Comparison of ENCODE assay signal across 13 mouse cellular contexts in the genomic region with DNA sequence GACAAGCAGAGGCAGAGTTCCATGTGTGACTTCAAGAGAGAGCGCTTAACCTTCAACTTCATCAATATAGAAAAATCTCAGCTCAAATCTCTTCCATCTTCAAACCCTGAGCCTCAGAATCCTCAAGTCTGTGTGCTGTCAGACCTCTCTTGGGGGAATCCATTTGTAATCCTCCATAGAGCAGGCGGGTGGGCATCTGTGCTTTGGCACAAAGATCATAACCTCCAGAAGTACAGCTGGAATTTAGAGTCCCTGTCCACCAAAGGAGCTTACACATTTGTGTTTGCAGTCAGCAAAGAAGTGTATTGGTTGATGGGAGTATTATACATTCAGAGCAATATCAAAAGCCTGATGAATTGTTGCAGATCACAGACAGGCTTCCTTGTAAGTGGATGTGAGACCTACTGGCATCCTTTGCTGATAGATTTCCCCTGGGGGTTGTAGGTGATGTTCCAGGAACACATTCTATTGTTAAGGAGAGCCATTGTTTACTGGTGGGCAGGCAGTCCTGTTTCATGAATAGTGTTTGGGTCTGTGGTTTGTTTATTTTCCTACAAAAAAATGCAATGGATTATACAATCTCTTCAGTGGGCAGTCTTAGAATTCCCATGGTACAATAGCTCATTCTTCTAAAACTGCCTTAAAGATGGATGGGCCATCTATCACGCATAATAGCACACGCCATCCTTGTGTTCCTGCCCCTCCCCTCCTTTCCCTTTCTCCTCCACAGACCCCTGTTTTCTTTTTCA. TPM values are rescaled to one million over a fixed set of nuclear protein-coding genes. Genes with fewer than 3 reads are reported as not detected.
DNase-seq lines count a peak whose midpoint lies in the region; ATAC-seq and TF ChIP-seq lines count a peak whose summit lies in the region.
"Had no signal": no experiment of that assay in that cellular context is flagged by ENCODE, and none has a peak within 500 bp of the region (broad histone marks: within the 10 kb centered on the region; RNA-seq: fewer than 3 reads in every experiment).

No protein-coding gene starts in this region.

- H3K9me3 ChIP-seq in intestine, embryonic 14.5 days (ENCODE audit: control insufficient read depth, low read length): no peaks in the 10 kb centered on the region
- H3K9me3 ChIP-seq in intestine, embryonic 16.5 days (ENCODE audit: control insufficient read depth, low read length): no peaks in the 10 kb centered on the region
- H3K9me3 ChIP-seq in forebrain, embryonic 16.5 days (ENCODE audit: control insufficient read depth, low read length): no peaks in the 10 kb centered on the region
- H3K9me3 ChIP-seq in midbrain, embryonic 14.5 days (ENCODE audit: control insufficient read depth, low read length): no peaks in the 10 kb centered on the region
- H3K9me3 ChIP-seq: embryonic facial prominence, embryonic 15.5 days; limb, embryonic 12.5 days had no signal

- no peaks in the 10 kb centered on the region for H3K27me3 ChIP-seq in intestine, embryonic 14.5 days (replicated peaks; ENCODE audit: control insufficient read depth, insufficient read depth, low read length)
- no peaks in the 10 kb centered on the region for H3K27me3 ChIP-seq in intestine, embryonic 16.5 days (replicated peaks; ENCODE audit: control insufficient read depth, insufficient read depth, low read length)
- H3K27me3 ChIP-seq in Patski: no peaks in the 10 kb centered on the region
- no peaks in the 10 kb centered on the region for H3K27me3 ChIP-seq in forebrain, embryonic 16.5 days (replicated peaks; ENCODE audit: control insufficient read depth, insufficient read depth, low read length)
- H3K27me3 ChIP-seq in midbrain, embryonic 14.5 days (ENCODE audit: control insufficient read depth, insufficient read depth, low read length): no peaks in the 10 kb centered on the region
- H3K27me3 ChIP-seq: embryonic facial prominence, embryonic 15.5 days; limb, embryonic 12.5 days had no signal

- POLR2A ChIA-PET in Patski (lab: Charles Lee): no interaction called here

- H3K27ac ChIP-seq in intestine, embryonic 14.5 days (ENCODE audit: low read depth): no peak overlapping the region
- H3K27ac ChIP-seq in intestine, embryonic 16.5 days (ENCODE audit: low read length): no peak overlapping the region
- H3K27ac ChIP-seq in forebrain, embryonic 16.5 days (ENCODE audit: low read length): no peak overlapping the region
- peak overlapping the region; percentile 83 for H3K27ac ChIP-seq in midbrain, embryonic 14.5 days (replicated peaks; ENCODE audit: low read depth, low read length)
- H3K27ac ChIP-seq: embryonic facial prominence, embryonic 15.5 days; limb, embryonic 12.5 days had no signal

- no peaks in the 10 kb centered on the region for H3K36me3 ChIP-seq in intestine, embryonic 14.5 days (ENCODE audit: control insufficient read depth, insufficient read depth, low read length)
- no peaks in the 10 kb centered on the region for H3K36me3 ChIP-seq in intestine, embryonic 16.5 days (ENCODE audit: control insufficient read depth, insufficient read depth, low read length)
- no peaks in the 10 kb centered on the region for H3K36me3 ChIP-seq in forebrain, embryonic 16.5 days (ENCODE audit: control insufficient read depth, insufficient read depth)
- no peaks in the 10 kb centered on the region for H3K36me3 ChIP-seq in midbrain, embryonic 14.5 days (ENCODE audit: control insufficient read depth, insufficient read depth, low read length)
- H3K36me3 ChIP-seq: embryonic facial prominence, embryonic 15.5 days; limb, embryonic 12.5 days had no signal

- in situ Hi-C loops in Patski (cut with MboI; ENCODE audit: low pct_unique_long_range_greater_than_20kb): no loop called here

- TF ChIP-seq CTCF in Patski (IDR thresholded peaks at IDR 0.05): no peak

- H3K4me3 ChIP-seq in intestine, embryonic 14.5 days (ENCODE audit: low read depth, low read length): no peak overlapping the region
- H3K4me3 ChIP-seq in intestine, embryonic 16.5 days (ENCODE audit: low read length): no peak overlapping the region
- no peak overlapping the region for H3K4me3 ChIP-seq in forebrain, embryonic 16.5 days (replicated peaks; ENCODE audit: low read length)
- H3K4me3 ChIP-seq in midbrain, embryonic 14.5 days (replicated peaks; ENCODE audit: low read depth, low read length): no peak overlapping the region
- H3K4me3 ChIP-seq: embryonic facial prominence, embryonic 15.5 days; gastrocnemius, adult 2 months; limb, embryonic 12.5 days had no signal

- H3K4me1 ChIP-seq in intestine, embryonic 14.5 days (replicated peaks; ENCODE audit: control insufficient read depth, insufficient read depth, low read length): no peaks in the 10 kb centered on the region
- 0 out of 2 replicates have a peak, but pooled peaks cover 3% of the 10 kb centered on the region for H3K4me1 ChIP-seq in intestine, embryonic 16.5 days (ENCODE audit: control insufficient read depth, insufficient read depth, low read length)
- H3K4me1 ChIP-seq in forebrain, embryonic 16.5 days (replicated peaks; ENCODE audit: control insufficient read depth, insufficient read depth, low read length): peaks cover 14% of the 10 kb centered on the region
- H3K4me1 ChIP-seq in midbrain, embryonic 14.5 days (ENCODE audit: control insufficient read depth, insufficient read depth, low read length): peaks cover 16% of the 10 kb centered on the region

- H3K4me2 ChIP-seq in intestine, embryonic 14.5 days (ENCODE audit: low read length): no peak overlapping the region
- no peak overlapping the region for H3K4me2 ChIP-seq in intestine, embryonic 16.5 days (ENCODE audit: low read depth, low read length)
- H3K4me2 ChIP-seq in forebrain, embryonic 16.5 days (ENCODE audit: low read length): no peak overlapping the region
- peak overlapping the region; percentile 30 for H3K4me2 ChIP-seq in midbrain, embryonic 14.5 days (ENCODE audit: low read length)
- H3K4me2 ChIP-seq: embryonic facial prominence, embryonic 15.5 days; limb, embryonic 12.5 days had no signal

- WGBS in intestine, embryonic 14.5 days: 73% methylated on average over 4 of the region's 4 CpGs
- 77% methylated on average over 4 of the region's 4 CpGs for WGBS in intestine, embryonic 16.5 days
- 45% methylated on average over 4 of the region's 4 CpGs for WGBS in forebrain, embryonic 16.5 days
- WGBS in midbrain, embryonic 14.5 days: 17% methylated on average over 4 of the region's 4 CpGs

- H3K9ac ChIP-seq in intestine, embryonic 14.5 days (ENCODE audit: low read length): no peak overlapping the region
- no peak overlapping the region for H3K9ac ChIP-seq in intestine, embryonic 16.5 days (ENCODE audit: low read depth, low read length)
- H3K9ac ChIP-seq in forebrain, embryonic 16.5 days (replicated peaks; ENCODE audit: low read depth, low read length): no peak overlapping the region
- H3K9ac ChIP-seq in midbrain, embryonic 14.5 days (replicated peaks; ENCODE audit: low read length): no peak overlapping the region
- H3K9ac ChIP-seq: embryonic facial prominence, embryonic 15.5 days; limb, embryonic 12.5 days had no signal

- ATAC-seq in intestine, embryonic 14.5 days (replicated peaks; ENCODE audit: low FRiP score, low TSS enrichment, low read depth): no peak
- ATAC-seq in intestine, embryonic 16.5 days: no peak
- peak; percentile 31 for ATAC-seq in Patski
- peak; percentile 49 for ATAC-seq in forebrain, embryonic 16.5 days
- ATAC-seq in midbrain, embryonic 14.5 days (ENCODE audit: low FRiP score, low TSS enrichment): peak; percentile 87

- CTCF ChIA-PET in Patski (lab: Charles Lee): interaction anchor here (0.6 to 1.0 kb wide), 2 partner anchors 51 to 123 kb away, joined by 3 read pairs; no protein-coding TSS in a partner anchor

- DNase-seq in intestine, embryonic 14.5 days (ENCODE audit: low spot score): peak; percentile 48
- no peak for DNase-seq in Patski (ENCODE audit: low read depth, low spot score)
- DNase-seq in midbrain, embryonic 14.5 days: peak; percentile 66
- no peak for DNase-seq in c-Kit-positive CD71-positive TER-119-positive erythroid progenitor cells, embryonic 14.5 days (ENCODE audit: low spot score)
- no peak for DNase-seq in natural killer cell, adult 2 months (ENCODE audit: low spot score in 2 of 2)
- DNase-seq in right cerebral cortex, postnatal 10 days (ENCODE audit: low spot score in 2 of 2): no peak
- DNase-seq: adrenal gland, adult 2 months; cerebellum, adult 11-12 months; gastrocnemius, adult 2 months had no signal

RNA-seq across cellular contexts. Expression of a gene that starts 32.1 kb away (rescaled TPM):
- 20.4 and 25.9 TPM in 2 replicates for polyA plus RNA-seq in intestine, embryonic 14.5 days (2014; fragmentation: Nextera tagmentation; extraction: Ambion mirVana)
- 11.5 and 11.7 TPM in 2 replicates for polyA plus RNA-seq in intestine, embryonic 16.5 days (2015; fragmentation: Nextera tagmentation; extraction: Ambion mirVana)
- polyA plus RNA-seq in Patski (2021): 55.3 TPM
- 33.3 and 40.0 TPM in 2 replicates for polyA plus RNA-seq in forebrain, embryonic 16.5 days (2015; fragmentation: Nextera tagmentation; extraction: Ambion mirVana)
- 10.5 and 20.5 TPM in 2 replicates for polyA plus RNA-seq in midbrain, embryonic 14.5 days (2014; fragmentation: Nextera tagmentation; extraction: Ambion mirVana)

Comparison
In these comparisons a context has a peak if more than half of its experiments do, and no peak if none do; other contexts are left out.
1. ATAC-seq: peak in Patski (single experiment), forebrain, embryonic 16.5 days (single experiment) and midbrain, embryonic 14.5 days (single experiment); none in intestine, embryonic 14.5 days (single experiment) and intestine, embryonic 16.5 days (single experiment).
2. DNase-seq: peak in intestine, embryonic 14.5 days (single experiment) and midbrain, embryonic 14.5 days (single experiment); none in Patski (single experiment), c-Kit-positive CD71-positive TER-119-positive erythroid progenitor cells, embryonic 14.5 days (single experiment), natural killer cell, adult 2 months (0 of 2) and right cerebral cortex, postnatal 10 days (0 of 2).